Mouse (Mus musculus) lung, embryonic 14.5 days (tissue): ENCODE measurements around the gene Olfr159. TPM values are rescaled to one million over a fixed set of nuclear protein-coding genes. Genes with fewer than 3 reads are reported as not detected.

ENCODE experiments used
- ATAC-seq: fragments of 200-750 bp; cut with Nextera tagmentation; 2 replicates; pipeline ENCODE4 v1.8.0; 2017; ENCODE audit warnings: mild to moderate bottlenecking, moderate TSS enrichment, moderate library complexity; ENCODE audit not compliant: insufficient read depth
- DNase-seq: peaks from one replicate; pipeline ENCODE4 v3.0.0-alpha.2; 2015
- H3K27ac ChIP-seq: fragments of 300-500 bp; sonication (generic); 2 replicates; pipeline ENCODE4 v1.5.1; 2014; ENCODE audit warnings: low read depth, mild to moderate bottlenecking, moderate library complexity
- H3K27me3 ChIP-seq: fragments of 300-500 bp; sonication (generic); 2 replicates; pipeline ENCODE4 v1.6.1; 2014; ENCODE audit warnings: low read length, control low read depth; ENCODE audit not compliant: insufficient read depth
- H3K36me3 ChIP-seq: fragments of 300-500 bp; sonication (generic); 2 replicates; pipeline ENCODE4 v1.6.1; 2014; ENCODE audit warnings: control low read depth; ENCODE audit not compliant: insufficient read depth
- H3K4me1 ChIP-seq: fragments of 300-500 bp; sonication (generic); 2 replicates; pipeline ENCODE4 v1.6.1; 2014; ENCODE audit warnings: antibody characterized with exemption, control low read depth; ENCODE audit not compliant: insufficient read depth
- H3K4me2 ChIP-seq: fragments of 300-500 bp; sonication (generic); 2 replicates; pipeline ENCODE4 v1.6.1; 2014; ENCODE audit warnings: mild to moderate bottlenecking
- H3K4me3 ChIP-seq: fragments of 300-500 bp; sonication (generic); 2 replicates; pipeline ENCODE4 v1.5.1; 2014; ENCODE audit warnings: low read depth, low read length
- H3K9ac ChIP-seq: fragments of 300-500 bp; sonication (generic); 2 replicates; pipeline ENCODE4 v1.6.1; 2014
- H3K9me3 ChIP-seq: fragments of 300-500 bp; sonication (generic); 2 replicates; pipeline ENCODE4 v1.6.1; 2016; ENCODE audit warnings: low read depth, low read length, control low read depth
- CTCF ChIP-seq: IDR thresholded peaks from 2 replicates; pipeline ENCODE4 v1.5.1; 2016; ENCODE audit warnings: antibody characterized with exemption, low read depth
- WGBS: fragments of 180-500 bp; shearing (Covaris S2); extraction: QIAGEN DNeasy Blood & Tissue Kit; methylation state at CpG from one replicate; pipeline ENCODE4 v1.1.7; 2014; 5-methylcytosine and 5-hydroxymethylcytosine counted together
- polyA plus RNA-seq: library from polyadenylated mRNA; unstranded; fragments of >200 nt; fragmentation: Nextera tagmentation; extraction: Ambion mirVana; gene quantifications from 2 replicates; pipeline ENCODE4 v1.2.1, GENCODE M21; 2014

The Olfr159 gene
- polyA plus RNA-seq, 1 experiment from 2014 or later: not detected

DNA sequence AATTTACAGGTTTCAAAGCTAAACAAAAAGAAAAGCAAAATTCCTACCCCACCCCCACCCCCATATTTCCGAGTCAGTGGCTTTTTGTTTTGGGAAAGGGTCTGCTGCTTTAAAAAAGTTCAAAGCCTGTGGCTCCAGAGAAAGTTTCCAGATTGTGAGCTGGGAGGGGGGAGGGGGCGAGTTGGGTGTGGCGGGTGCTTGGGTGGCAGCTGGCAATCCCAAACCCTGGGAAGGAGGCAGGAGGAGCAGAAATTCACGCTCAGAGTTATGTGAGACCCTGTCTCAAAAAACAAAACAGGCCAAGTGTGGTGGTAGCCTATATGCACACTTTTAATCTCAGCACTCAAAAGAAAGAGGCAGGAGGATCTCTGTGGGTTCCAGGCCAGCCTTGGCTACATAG lies 28.2 kb downstream of the Olfr159 start:
- 26% methylated on average over 4 of the region's 4 CpGs for WGBS
- Histone ChIP-seq H3K27ac (no peak overlapping the region), H3K9me3 (no peaks in the 10 kb centered on the region), H3K4me1 (no peaks in the 10 kb centered on the region), H3K36me3 (no peaks in the 10 kb centered on the region), H3K4me2 (no peak overlapping the region), H3K4me3 (no peak overlapping the region), H3K9ac (no peak overlapping the region), H3K27me3 (no peaks in the 10 kb centered on the region)
- TF ChIP-seq CTCF: no peak
- DNase-seq: no peak
- no peak for ATAC-seq

DNA sequence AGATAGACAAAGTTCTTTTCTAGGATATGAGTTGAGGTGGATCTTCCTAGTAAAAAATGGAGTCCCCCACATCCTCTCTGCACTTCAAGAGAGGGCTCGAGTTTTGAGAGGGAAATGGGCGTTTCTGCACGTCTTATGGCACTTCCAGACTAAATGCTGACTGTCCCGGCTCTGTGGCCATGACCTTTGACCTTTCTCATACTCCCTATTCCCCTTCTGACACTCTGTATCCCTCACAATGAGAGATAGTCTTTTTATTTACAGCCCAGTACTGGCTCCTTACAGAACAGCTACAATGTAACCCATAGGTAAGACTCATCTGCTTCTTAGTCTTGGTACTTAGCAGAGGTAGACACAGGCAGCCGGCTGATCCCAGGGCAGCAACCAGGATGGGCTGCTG lies 29.3 kb downstream of the Olfr159 start:
- 50% methylated on average over 5 of the region's 5 CpGs for WGBS
- no peak overlapping the region for H3K27ac ChIP-seq
- no peak for TF ChIP-seq CTCF
- DNase-seq (no peak), ATAC-seq (no peak)
- H3K9me3 ChIP-seq: no peaks in the 10 kb centered on the region
- H3K4me1 ChIP-seq: no peaks in the 10 kb centered on the region
- H3K4me2 ChIP-seq: no peak overlapping the region
- no peak overlapping the region for H3K9ac ChIP-seq
- H3K4me3 ChIP-seq: no peak overlapping the region
- no peaks in the 10 kb centered on the region for H3K36me3 ChIP-seq
- no peaks in the 10 kb centered on the region for H3K27me3 ChIP-seq

DNA sequence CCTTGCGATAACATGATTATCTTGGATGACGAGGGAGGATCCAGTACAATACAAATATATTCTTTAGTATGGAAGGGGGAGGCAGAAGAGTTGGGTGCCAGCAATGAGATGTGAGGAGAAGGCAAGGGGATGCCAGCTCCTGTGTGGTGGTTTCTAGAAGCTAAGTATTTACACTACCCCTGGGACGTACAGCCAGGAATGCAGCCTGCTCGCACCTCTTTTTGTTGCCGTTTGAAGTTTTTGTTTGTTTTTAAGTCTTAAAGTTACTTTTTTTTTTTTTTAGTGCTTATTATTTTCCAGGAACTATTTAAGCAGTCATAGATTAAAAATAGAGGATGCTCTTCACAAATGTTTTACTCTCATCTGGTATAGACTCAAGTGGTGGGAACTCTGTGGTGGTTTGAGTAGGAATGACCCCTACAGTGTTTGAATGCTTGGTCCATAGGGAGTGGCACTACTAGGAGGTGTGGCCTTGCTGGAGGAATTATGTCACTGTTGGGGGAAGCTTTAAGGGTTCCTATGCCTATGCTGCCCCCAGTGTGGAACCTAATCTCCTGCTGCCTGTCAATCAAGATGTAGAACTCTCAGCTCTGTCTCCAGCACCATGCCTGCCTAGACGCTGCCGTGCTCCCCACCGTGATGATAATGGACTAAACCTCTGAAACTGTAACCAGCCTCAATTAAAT lies 31.7 kb downstream of the Olfr159 start:
- WGBS: 51% methylated on average over 8 of the region's 8 CpGs

DNA sequence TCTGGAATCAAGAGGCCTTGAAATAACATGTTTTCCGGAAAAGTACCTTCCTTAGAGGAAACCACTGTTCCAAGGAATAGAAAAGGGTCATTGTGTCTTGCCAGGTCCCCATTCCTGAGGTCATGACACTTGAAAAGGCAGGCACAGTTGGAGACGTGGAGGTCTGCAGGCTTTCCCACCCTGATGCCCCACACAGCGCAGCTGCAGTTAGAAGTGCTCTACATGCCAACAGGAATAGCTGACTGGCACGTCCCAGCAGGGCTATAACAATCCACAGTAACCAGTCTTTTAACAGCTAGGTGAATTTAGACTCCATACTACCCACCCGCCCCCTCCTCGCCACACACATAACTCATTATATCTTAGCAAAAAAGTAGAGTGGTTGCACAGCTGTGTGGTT lies 33.7 kb downstream of the Olfr159 start:
- Histone ChIP-seq H3K36me3 (no peaks in the 10 kb centered on the region), H3K27ac (no peak overlapping the region), H3K4me1 (no peaks in the 10 kb centered on the region), H3K4me2 (no peak overlapping the region), H3K27me3 (no peaks in the 10 kb centered on the region), H3K9me3 (no peaks in the 10 kb centered on the region), H3K4me3 (no peak overlapping the region), H3K9ac (no peak overlapping the region)
- DNase-seq (no peak), ATAC-seq (no peak)
- 57% methylated on average over 6 of the region's 6 CpGs for WGBS
- TF ChIP-seq CTCF: no peak

More for the DNA sequence above, 31.7 kb downstream of the Olfr159 start:
- no peak overlapping the region for H3K9ac ChIP-seq
- no peak for DNase-seq
- no peaks in the 10 kb centered on the region for H3K27me3 ChIP-seq
- no peaks in the 10 kb centered on the region for H3K9me3 ChIP-seq
- no peaks in the 10 kb centered on the region for H3K4me1 ChIP-seq
- no peak for ATAC-seq
- no peak for TF ChIP-seq CTCF
- no peak overlapping the region for H3K27ac ChIP-seq
- no peak overlapping the region for H3K4me2 ChIP-seq
- no peaks in the 10 kb centered on the region for H3K36me3 ChIP-seq
- H3K4me3 ChIP-seq: no peak overlapping the region

DNA sequence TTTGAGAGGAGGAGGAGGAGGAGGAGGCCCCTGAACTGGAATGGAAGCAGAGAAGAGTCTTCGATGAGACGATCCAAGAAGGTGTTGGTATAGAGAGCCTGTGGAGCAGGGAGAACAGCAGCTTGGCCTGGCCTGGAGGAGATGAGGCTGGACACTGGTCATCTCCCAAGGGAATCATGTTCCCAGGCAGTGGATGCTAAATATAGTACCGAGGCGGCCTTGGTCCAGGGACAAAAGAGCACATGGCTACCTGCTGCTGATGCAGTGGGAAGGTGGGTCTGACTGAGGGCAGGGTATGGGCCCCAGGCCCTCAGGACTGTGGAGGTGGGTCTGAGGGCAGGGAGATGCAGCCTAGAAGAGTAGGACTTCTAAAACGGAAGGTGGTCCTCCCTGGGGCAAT lies 37.6 kb downstream of the Olfr159 start:
- H3K9me3 ChIP-seq: no peaks in the 10 kb centered on the region
- H3K27me3 ChIP-seq: no peaks in the 10 kb centered on the region
- WGBS: 79% methylated on average over 5 of the region's 5 CpGs
- H3K9ac ChIP-seq: no peak overlapping the region
- no peak for TF ChIP-seq CTCF
- ATAC-seq: no peak
- no peaks in the 10 kb centered on the region for H3K36me3 ChIP-seq
- H3K4me1 ChIP-seq: peaks cover 23% of the 10 kb centered on the region
- no peak overlapping the region for H3K4me3 ChIP-seq
- H3K27ac ChIP-seq: no peak overlapping the region
- DNase-seq: no peak
- no peak overlapping the region for H3K4me2 ChIP-seq

DNA sequence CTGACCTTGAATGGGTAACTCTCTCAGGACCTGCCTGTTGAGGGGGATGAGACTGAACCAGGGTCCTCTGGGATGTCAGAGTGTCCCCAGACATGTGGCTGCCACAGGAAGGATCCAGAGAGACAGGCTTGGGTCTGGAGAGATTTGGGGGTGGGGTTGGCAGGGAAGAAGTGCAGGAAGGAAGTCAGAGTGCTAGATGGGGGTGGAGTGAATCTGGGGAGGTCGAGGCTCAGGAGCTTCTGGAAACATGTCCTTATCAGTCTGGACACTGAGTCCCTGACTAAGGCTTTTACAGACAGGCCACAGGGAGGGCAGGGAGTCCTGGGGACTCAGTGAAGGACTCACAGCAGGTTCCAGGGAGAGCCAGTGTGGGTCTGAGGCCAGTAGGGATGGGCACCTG lies 38.6 kb downstream of the Olfr159 start:
- no peak for TF ChIP-seq CTCF
- H3K9ac ChIP-seq: no peak overlapping the region
- H3K36me3 ChIP-seq: no peaks in the 10 kb centered on the region
- no peak for ATAC-seq
- no peak overlapping the region for H3K4me2 ChIP-seq
- 7% methylated on average over 1 of the region's 1 CpGs for WGBS
- DNase-seq: no peak
- no peaks in the 10 kb centered on the region for H3K27me3 ChIP-seq
- H3K4me3 ChIP-seq: no peak overlapping the region
- H3K27ac ChIP-seq: no peak overlapping the region
- H3K4me1 ChIP-seq: peaks cover 25% of the 10 kb centered on the region
- H3K9me3 ChIP-seq: no peaks in the 10 kb centered on the region

DNA sequence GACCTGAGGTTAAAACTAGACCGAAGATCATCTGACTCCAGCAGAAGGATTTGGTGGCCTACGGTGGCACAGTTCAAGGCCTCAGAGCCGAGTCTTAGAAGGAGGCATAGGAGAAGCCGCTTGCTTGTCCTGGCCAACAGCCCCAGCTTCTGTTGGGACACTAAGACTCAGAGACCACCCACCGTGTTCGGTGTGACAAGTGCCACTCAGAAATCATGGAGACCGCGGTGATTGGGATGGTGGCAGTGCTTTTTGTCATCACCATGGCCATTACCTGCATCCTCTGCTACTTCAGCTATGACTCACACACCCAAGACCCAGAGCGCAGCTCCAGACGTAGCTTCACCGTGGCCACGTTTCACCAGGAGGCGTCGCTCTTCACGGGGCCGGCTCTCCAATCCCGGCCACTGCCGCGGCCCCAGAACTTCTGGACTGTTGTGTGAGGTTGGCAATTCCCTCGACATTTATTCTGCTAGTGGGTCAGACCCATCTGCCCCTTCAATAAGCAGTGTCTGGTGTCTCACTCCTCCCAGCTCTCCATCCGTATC lies 40.0 kb downstream of the Olfr159 start:
- H3K9ac ChIP-seq: no peak overlapping the region
- no peak overlapping the region for H3K27ac ChIP-seq
- H3K9me3 ChIP-seq: no peaks in the 10 kb centered on the region
- 0 out of 2 replicates have a peak overlapping the region, but pooled peaks have one; percentile 5 for H3K4me2 ChIP-seq
- peak; percentile 44 for TF ChIP-seq CTCF
- ATAC-seq (no peak), DNase-seq (peak; percentile 24)
- WGBS: 54% methylated on average over 21 of the region's 21 CpGs
- peaks cover 25% of the 10 kb centered on the region for H3K4me1 ChIP-seq
- H3K27me3 ChIP-seq: no peaks in the 10 kb centered on the region
- no peaks in the 10 kb centered on the region for H3K36me3 ChIP-seq
- no peak overlapping the region for H3K4me3 ChIP-seq
